Mouse (Mus musculus): ENCODE measurements around the gene Fgd2. TPM values are rescaled to one million over a fixed set of nuclear protein-coding genes. Genes with fewer than 3 reads are reported as not detected.
"Not testable (repeated sequence)": the region's sequence is repeated elsewhere in the genome, so short reads cannot be mapped to it uniquely, and the experiment has no call there.

Gene Fgd2
- polyA plus RNA-seq, 1 experiment from 2014 or later, result 12.0 TPM

- H3K4me2 ChIP-seq; H3K36me3 ChIP-seq; H3K27ac ChIP-seq; H3K27me3 ChIP-seq; ATAC-seq (replicated peaks; ENCODE audit: low FRiP score); H3K9me3 ChIP-seq (replicated peaks); H3K4me3 ChIP-seq (replicated peaks); H3K9ac ChIP-seq: not testable (repeated sequence)
- 85% methylated on average over 5 of the region's 5 CpGs for WGBS
- H3K4me1 ChIP-seq, result peaks cover 41% of the 10 kb centered on the region
These were observed 9.7 kb upstream of the Fgd2 start for GRCm38 (mm10) chr17:29351056-29351455.

GRCm38 (mm10) chr17:29355461-29355840 is 5.3 kb upstream of the Fgd2 start:
- WGBS, result 30% methylated on average over 5 of the region's 5 CpGs
- Histone ChIP-seq H3K27ac (peak overlapping the region; percentile 94), H3K27me3 (no peaks in the 10 kb centered on the region), H3K9me3 (replicated peaks) (no peaks in the 10 kb centered on the region), H3K4me1 (peaks cover 30% of the 10 kb centered on the region), H3K4me3 (replicated peaks) (no peak overlapping the region), H3K4me2 (peak overlapping the region; percentile 69), H3K36me3 (no peaks in the 10 kb centered on the region), H3K9ac (peak overlapping the region; percentile 33; the same call in 1 of the 2 replicates)
- ATAC-seq (replicated peaks; ENCODE audit: low FRiP score), result peak; percentile 42

- H3K9me3 ChIP-seq (replicated peaks), result no peaks in the 10 kb centered on the region
- peak overlapping the region; percentile 69 for H3K4me2 ChIP-seq
- peak; percentile 60 for ATAC-seq (replicated peaks; ENCODE audit: low FRiP score)
- peak overlapping the region; percentile 33; the same call in 1 of the 2 replicates for H3K9ac ChIP-seq
- WGBS, result 5% methylated on average over 17 of the region's 17 CpGs
- H3K27me3 ChIP-seq, result no peaks in the 10 kb centered on the region
- H3K27ac ChIP-seq, result peak overlapping the region; percentile 94
- H3K36me3 ChIP-seq, result no peaks in the 10 kb centered on the region
- peak overlapping the region; percentile 40 for H3K4me3 ChIP-seq (replicated peaks)
- peaks cover 35% of the 10 kb centered on the region for H3K4me1 ChIP-seq
These were observed 4.8 kb upstream of the Fgd2 start for GRCm38 (mm10) chr17:29355841-29356478.

- Histone ChIP-seq H3K4me1 (peaks cover 40% of the 10 kb centered on the region), H3K4me2 (peak overlapping the region; percentile 69), H3K27ac (peak overlapping the region; percentile 94), H3K27me3 (no peaks in the 10 kb centered on the region), H3K9ac (peak overlapping the region; percentile 33; the same call in 1 of the 2 replicates), H3K36me3 (no peaks in the 10 kb centered on the region), H3K4me3 (replicated peaks) (peak overlapping the region; percentile 40), H3K9me3 (replicated peaks) (no peaks in the 10 kb centered on the region)
- WGBS, result under 1% methylated on average over 11 of the region's 11 CpGs
- ATAC-seq (replicated peaks; ENCODE audit: low FRiP score), result peak; percentile 93
These were observed 4.2 kb upstream of the Fgd2 start for GRCm38 (mm10) chr17:29356479-29356856.

- Histone ChIP-seq H3K4me1 (peaks cover 42% of the 10 kb centered on the region), H3K27me3 (no peaks in the 10 kb centered on the region), H3K9me3 (replicated peaks) (no peaks in the 10 kb centered on the region), H3K4me2 (peak overlapping the region; percentile 69), H3K36me3 (no peaks in the 10 kb centered on the region), H3K9ac (peak overlapping the region; percentile 33; the same call in 1 of the 2 replicates), H3K27ac (peak overlapping the region; percentile 94), H3K4me3 (replicated peaks) (peak overlapping the region; percentile 40)
- ATAC-seq (replicated peaks; ENCODE audit: low FRiP score), result 0 out of 2 replicates have a peak, but pooled peaks have one; percentile 6
- WGBS, result 13% methylated on average over 9 of the region's 9 CpGs
These were observed 3.8 kb upstream of the Fgd2 start for GRCm38 (mm10) chr17:29356882-29357281.

- ATAC-seq (replicated peaks; ENCODE audit: low FRiP score), result no peak
- Histone ChIP-seq H3K27ac (no peak overlapping the region), H3K27me3 (no peaks in the 10 kb centered on the region), H3K4me2 (no peak overlapping the region), H3K9me3 (replicated peaks) (no peaks in the 10 kb centered on the region), H3K36me3 (no peaks in the 10 kb centered on the region), H3K9ac (no peak overlapping the region), H3K4me3 (replicated peaks) (no peak overlapping the region), H3K4me1 (peaks cover 42% of the 10 kb centered on the region)
- WGBS, result 78% methylated on average over 3 of the region's 3 CpGs
These were observed 1.8 kb upstream of the Fgd2 start for GRCm38 (mm10) chr17:29358928-29359327.

GRCm38 (mm10) chr17:29361982-29362691 is 1.4 kb downstream of the Fgd2 start:
- WGBS, result 55% methylated on average over 8 of the region's 8 CpGs
- no peak overlapping the region for H3K9ac ChIP-seq
- no peaks in the 10 kb centered on the region for H3K27me3 ChIP-seq
- H3K27ac ChIP-seq, result no peak overlapping the region
- H3K36me3 ChIP-seq, result no peaks in the 10 kb centered on the region
- H3K4me3 ChIP-seq (replicated peaks), result no peak overlapping the region
- peaks cover 20% of the 10 kb centered on the region for H3K4me1 ChIP-seq
- H3K9me3 ChIP-seq (replicated peaks), result no peaks in the 10 kb centered on the region
- no peak for ATAC-seq (replicated peaks; ENCODE audit: low FRiP score)
- no peak overlapping the region for H3K4me2 ChIP-seq

- no peak for ATAC-seq (replicated peaks; ENCODE audit: low FRiP score)
- Histone ChIP-seq H3K9ac (no peak overlapping the region), H3K4me1 (peaks cover 17% of the 10 kb centered on the region), H3K4me3 (replicated peaks) (no peak overlapping the region), H3K4me2 (no peak overlapping the region), H3K36me3 (no peaks in the 10 kb centered on the region), H3K27me3 (0 out of 2 replicates have a peak, but pooled peaks cover 2% of the 10 kb centered on the region), H3K9me3 (replicated peaks) (no peaks in the 10 kb centered on the region), H3K27ac (no peak overlapping the region)
- 78% methylated on average over 8 of the region's 8 CpGs for WGBS
These were observed 2.4 kb downstream of the Fgd2 start for GRCm38 (mm10) chr17:29363109-29363508.

GRCm38 (mm10) chr17:29365105-29365621 is 4.4 kb downstream of the Fgd2 start:
- no peaks in the 10 kb centered on the region for H3K9me3 ChIP-seq (replicated peaks)
- H3K27ac ChIP-seq, result no peak overlapping the region
- ATAC-seq (replicated peaks; ENCODE audit: low FRiP score), result no peak
- H3K9ac ChIP-seq, result no peak overlapping the region
- 85% methylated on average over 13 of the region's 13 CpGs for WGBS
- no peak overlapping the region for H3K4me3 ChIP-seq (replicated peaks)
- 0 out of 2 replicates have a peak, but pooled peaks cover 2% of the 10 kb centered on the region for H3K27me3 ChIP-seq
- no peaks in the 10 kb centered on the region for H3K36me3 ChIP-seq
- no peak overlapping the region for H3K4me2 ChIP-seq
- peaks cover 29% of the 10 kb centered on the region for H3K4me1 ChIP-seq

GRCm38 (mm10) chr17:29368726-29369125 is 8.0 kb downstream of the Fgd2 start:
- peak; percentile 23; the same call in 1 of the 2 replicates for ATAC-seq (replicated peaks; ENCODE audit: low FRiP score)
- H3K27ac ChIP-seq, result no peak overlapping the region
- peak overlapping the region; percentile 15; the same call in 1 of the 2 replicates for H3K4me3 ChIP-seq (replicated peaks)
- WGBS, result 17% methylated on average over 7 of the region's 7 CpGs
- H3K4me1 ChIP-seq, result peaks cover 18% of the 10 kb centered on the region
- H3K9ac ChIP-seq, result no peak overlapping the region
- H3K27me3 ChIP-seq, result 0 out of 2 replicates have a peak, but pooled peaks cover 2% of the 10 kb centered on the region
- H3K9me3 ChIP-seq (replicated peaks), result no peaks in the 10 kb centered on the region
- no peaks in the 10 kb centered on the region for H3K36me3 ChIP-seq
- H3K4me2 ChIP-seq, result peak overlapping the region; percentile 42

- ATAC-seq (replicated peaks; ENCODE audit: low FRiP score), result peak; percentile 40
- Histone ChIP-seq H3K9ac (no peak overlapping the region), H3K9me3 (replicated peaks) (no peaks in the 10 kb centered on the region), H3K4me1 (peaks cover 14% of the 10 kb centered on the region), H3K36me3 (no peaks in the 10 kb centered on the region), H3K27me3 (0 out of 2 replicates have a peak, but pooled peaks cover 2% of the 10 kb centered on the region), H3K4me2 (no peak overlapping the region), H3K4me3 (replicated peaks) (no peak overlapping the region), H3K27ac (no peak overlapping the region)
- WGBS, result 4% methylated on average over 5 of the region's 5 CpGs
These were observed 10.4 kb downstream of the Fgd2 start for GRCm38 (mm10) chr17:29370984-29371723.

Data from kidney, embryonic 15.5 days (tissue).